Mouse (Mus musculus) ovary, postnatal 14 days (tissue): Measurements from ENCODE around the gene Ppp1r9b.
"Not testable (repeated sequence)": the region's sequence is repeated elsewhere in the genome, so short reads cannot be mapped to it uniquely, and the experiment has no call there.

Source experiments
- DNase-seq: peaks from one replicate; pipeline ENCODE4 v3.0.0; 2022; ENCODE audit warnings: low spot score

The Ppp1r9b gene

DNA sequence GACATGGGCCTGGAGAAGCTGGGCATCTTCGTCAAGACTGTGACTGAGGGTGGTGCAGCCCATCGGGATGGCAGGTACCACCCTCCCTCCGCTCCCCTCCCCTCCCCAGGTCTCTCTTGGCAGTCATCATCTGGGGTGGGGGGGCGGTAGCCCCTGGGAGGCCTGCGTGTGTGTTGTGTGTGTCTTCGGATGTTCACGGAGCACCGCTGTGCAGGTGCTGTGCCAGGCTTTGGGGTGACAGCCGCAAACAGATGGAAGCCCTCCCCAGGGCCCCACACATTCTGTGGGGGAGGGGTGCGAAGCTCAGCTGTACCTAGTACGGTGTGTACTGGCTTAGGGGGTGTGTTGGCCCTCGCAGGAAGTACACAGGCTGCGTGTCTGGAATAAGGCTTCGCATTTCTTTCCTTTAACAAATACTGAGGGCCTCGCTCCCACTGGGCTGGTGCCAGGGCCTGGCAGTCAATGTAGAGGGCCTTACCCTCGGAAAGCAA is 7.3 kb downstream of the Ppp1r9b start:
- no peak for DNase-seq

DNA sequence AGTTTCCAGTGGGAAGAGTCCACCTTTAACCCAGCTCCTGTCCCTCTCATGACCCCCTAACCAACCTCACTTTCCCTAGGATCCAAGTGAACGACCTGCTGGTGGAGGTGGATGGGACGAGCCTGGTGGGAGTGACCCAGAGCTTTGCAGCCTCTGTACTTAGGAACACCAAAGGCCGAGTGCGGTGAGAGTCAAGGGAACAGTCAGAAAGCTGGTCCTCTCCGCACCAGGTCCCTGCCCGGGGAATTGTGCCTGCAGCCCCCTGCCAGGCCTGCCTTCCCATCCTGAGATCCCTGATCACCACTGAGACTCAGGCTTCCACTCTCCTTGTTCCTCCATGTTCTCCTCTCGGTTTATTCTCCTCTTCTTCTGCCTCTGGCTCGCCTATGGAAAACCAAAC is 9.3 kb downstream of the Ppp1r9b start:
- DNase-seq, result no peak

DNA sequence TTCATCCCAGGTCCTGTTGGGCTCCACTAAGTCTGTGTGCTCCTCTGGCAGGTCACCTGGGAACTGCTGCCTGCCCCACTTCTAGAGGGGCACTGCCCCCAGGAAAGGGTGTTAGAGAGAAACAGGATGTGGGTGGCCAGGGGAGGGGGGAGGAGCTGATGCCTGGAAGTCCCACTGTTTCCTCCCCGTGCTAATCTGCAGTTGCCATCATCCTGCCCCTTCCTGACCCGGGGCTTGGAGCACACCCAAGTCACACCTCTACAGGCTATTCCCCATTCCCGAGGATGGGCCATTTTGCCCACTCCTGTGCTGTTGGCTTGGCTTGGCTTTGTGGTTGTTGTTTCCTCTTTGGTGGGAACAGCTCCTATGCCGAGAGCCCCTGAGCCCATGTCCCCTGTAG is 9.7 kb downstream of the Ppp1r9b start:
- DNase-seq, result no peak

DNA sequence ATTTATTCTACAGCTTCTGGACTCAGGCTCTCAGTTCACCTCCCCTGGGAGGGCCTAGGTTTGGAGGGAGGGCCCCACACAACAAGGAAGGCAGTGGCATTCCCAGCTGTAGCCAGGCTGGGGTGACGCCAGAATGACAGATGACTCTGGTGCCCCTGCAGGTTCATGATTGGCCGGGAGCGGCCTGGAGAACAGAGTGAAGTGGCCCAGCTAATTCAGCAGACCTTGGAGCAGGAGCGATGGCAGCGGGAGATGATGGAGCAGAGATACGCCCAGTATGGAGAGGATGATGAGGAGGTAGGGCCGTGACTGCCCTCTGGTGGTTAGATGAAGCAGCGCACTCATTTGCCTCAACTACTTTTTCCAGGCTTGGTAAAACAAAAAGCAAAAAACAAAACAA is 10.2 kb downstream of the Ppp1r9b start:
- DNase-seq, result no peak

DNA sequence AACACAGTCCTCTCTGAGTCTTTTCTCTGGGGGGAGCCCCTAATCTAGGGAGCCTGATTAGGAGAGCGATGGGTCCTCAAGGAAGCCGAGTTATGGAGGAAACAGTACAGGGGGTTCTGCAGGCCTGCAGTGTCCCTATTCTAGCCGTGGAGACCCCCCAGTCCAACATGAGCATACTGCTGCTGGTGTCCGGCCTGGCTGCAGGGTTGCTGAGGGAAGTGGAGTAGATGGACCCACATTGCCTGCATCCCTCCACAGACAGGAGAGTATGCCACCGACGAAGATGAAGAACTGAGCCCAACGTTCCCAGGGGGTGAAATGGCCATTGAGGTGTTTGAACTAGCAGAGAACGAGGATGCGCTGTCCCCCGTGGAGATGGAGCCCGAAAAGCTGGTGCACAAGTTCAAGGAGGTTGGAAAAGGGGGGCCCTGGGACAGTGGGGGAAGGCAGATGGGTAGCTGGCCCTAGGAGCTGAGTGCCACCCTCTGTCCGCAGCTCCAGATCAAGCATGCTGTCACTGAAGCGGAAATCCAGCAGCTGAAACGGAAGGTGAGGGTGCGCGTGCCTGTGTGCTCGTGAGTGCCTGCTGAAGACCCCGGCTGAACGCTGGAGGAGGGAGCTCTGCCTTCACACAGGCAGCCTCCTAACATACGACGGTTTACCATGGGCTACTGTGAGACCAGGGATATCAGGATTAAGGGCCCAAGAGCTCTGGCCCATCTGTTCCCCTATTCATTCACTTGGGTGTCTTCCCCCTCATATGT is 10.9 kb downstream of the Ppp1r9b start:
- no peak for DNase-seq

DNA sequence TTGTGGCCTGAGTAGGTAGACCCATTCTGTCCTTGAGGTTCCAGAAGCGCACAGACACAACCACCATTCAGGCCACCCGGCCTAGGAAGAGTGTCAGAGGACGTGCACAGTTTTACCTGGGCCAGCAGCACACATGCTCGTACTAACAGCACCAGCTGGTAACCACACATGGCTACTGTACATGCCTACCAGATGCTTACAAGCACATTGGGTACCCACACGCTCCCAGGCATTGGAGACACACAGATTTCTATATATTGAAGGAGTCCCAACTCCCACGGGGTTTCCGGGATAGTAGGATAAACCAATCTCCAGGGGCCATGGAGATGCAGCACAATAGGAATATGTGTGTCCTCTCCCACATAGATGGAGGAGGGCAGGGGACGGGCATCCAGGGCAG is 11.9 kb downstream of the Ppp1r9b start:
- DNase-seq, result no peak

DNA sequence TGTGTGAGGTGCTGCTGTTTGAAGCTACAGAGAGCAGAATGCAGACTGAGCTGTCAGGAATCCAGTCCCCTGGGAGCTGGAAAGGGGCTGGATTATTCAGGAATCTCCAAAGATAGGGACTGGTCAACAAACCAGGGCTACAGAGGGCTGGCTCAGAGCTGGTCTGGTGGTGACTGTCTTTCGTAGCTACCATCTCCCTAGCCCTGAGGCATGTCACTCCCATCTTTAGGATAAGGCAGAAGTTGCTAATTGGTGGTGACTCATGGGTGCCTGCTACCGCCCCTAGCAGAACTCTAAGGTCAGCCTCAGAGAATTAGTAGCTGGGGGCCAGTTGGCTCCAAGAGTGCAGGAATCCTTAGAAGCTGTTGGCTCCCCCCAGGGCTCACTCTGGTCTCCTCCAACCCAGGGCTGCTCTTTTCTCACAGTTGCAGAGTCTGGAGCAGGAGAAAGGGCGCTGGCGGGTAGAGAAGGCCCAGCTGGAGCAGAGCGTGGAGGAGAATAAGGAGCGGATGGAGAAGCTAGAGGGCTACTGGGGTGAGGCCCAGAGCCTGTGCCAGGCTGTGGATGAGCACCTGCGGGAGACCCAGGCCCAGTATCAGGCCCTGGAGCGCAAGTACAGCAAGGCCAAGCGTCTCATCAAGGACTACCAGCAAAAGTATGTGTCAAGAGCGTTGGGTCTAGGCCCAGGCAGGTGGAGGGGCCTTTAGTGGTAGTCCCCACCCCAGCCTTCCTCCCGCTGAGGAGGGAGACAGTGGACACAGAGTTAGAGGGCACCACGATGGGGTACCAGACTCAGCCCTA is 13.5 kb downstream of the Ppp1r9b start:
- no peak for DNase-seq

DNA sequence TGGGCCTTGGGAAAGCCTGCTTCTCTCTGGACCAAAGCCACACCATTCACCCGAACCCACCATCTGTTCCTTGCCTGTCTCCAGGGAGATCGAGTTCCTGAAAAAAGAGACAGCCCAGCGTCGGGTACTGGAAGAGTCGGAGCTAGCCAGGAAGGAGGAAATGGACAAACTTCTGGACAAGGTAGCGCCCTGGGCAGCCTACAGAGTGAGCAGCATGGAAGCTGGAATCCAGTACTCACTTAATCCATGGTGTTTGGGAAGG is 14.0 kb downstream of the Ppp1r9b start:
- DNase-seq, result no peak

DNA sequence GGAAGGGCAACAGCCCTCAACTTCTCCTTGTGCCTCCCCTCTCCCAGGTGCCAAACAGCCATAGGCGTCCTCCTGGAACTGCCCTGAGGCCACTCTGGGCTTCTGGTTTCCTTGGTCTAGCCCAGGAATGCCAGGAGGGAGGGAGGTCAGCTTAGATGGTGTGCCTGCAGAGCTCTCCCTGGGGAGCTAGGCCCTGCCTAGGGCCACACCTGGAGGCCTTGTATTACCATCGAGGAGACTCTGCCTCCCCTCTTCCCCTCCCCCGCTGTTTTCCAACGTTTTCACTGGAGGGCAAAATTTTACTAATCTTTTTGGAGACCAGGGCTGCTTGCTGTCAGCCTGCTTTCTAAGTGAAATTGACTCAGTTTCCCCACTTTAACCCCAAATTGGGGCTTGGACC is 15.2 kb downstream of the Ppp1r9b start:
- DNase-seq, result no peak

DNA sequence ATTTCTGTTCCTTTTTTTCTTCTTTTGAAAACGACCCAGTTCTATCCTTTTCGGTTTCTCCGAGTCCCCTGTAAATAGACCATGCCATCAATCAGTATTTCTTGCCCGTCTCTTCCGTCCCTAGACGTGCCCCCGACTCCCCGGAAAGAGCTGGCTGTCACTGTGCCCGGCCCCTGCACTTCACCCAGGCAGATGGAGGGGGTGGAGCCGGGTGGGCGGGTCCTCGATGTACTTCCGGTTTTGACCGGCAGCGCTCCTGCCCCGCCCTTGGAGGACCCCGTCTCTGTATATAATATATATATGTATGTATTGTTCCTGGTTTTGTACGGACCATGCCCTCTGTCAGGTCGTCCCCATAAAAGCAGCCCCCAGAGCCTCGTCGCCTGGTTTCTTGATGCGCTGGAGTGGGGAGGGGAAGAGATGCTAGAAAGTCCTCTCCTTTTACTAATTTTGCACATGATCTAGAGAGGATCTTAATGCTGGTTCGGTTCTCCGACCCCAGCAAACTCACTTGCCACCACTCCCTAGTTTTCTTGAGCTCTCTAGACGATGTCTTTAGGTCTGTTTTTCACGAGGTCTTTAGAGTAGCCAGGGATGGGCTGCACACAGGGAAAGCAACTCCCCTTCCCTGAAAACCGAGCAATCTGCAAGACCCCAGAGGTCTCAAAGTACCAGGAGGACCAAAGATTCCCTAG is 15.8 kb downstream of the Ppp1r9b start:
- peak; percentile 69 for DNase-seq

DNA sequence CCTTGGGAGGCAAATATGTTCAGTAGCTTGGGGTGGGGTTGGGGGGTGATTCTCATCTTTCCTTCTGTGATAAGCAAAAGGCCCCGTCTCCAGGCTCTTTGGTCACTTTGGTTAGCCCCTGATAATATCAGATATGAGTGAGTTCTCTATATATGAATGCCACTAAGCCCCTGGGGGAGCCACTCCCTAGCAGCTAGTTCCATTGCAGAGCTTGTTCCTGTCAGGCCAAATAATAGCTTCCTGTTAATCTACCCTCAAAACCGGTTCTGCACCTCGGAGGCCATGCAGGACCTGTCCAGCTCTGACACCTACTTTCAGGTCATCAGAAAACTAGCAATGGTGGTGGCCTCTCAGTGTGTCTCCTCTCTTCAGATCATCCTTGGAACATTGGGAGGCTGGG is 16.6 kb downstream of the Ppp1r9b start:
- DNase-seq, result no peak

DNA sequence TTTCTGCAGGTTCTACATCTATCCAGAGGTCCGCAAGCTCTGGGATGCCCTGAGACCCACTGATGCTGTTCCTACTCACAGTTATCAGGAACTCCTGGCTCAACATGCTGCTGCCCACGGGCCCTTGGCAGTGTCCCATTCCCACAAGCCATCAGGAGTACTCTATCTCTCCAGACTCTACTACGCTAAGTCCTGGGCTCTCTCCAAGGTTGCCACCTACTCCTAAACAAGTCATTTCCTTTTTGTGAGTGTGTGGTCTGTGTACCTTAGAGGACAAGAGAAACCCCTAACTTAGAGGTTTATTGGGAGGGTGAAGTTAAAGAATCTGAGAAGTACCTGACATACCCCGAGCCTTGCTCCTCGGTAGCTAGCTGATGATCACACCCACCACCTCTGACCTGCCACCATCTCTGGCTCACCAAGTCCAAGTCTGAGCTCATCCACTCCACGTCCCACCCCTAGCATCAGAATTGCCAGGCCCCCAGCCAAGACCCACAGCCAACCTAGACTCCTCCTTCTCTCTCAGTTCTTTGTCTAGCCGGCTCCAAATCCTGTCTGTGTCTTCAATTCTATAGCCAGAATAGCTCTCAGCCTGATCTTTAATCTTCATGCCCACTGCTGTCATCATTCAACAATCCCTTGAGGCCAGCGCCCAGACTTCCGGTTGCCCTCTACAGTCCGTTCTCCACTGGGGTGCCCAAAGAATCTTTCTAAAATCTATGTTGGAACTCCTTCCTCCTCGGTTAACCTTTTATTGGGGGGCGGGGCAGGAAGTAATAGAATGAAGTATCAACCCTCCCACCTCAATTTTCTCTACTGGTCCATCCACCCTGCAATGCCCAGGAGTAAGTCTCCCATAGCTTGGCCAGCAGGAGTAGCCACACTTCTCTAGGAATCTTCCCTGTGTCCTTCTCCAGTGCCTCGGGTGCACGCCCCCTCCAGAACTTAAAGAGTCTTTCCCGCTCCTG is 18.1 kb downstream of the Ppp1r9b start:
- DNase-seq, result no peak

DNA sequence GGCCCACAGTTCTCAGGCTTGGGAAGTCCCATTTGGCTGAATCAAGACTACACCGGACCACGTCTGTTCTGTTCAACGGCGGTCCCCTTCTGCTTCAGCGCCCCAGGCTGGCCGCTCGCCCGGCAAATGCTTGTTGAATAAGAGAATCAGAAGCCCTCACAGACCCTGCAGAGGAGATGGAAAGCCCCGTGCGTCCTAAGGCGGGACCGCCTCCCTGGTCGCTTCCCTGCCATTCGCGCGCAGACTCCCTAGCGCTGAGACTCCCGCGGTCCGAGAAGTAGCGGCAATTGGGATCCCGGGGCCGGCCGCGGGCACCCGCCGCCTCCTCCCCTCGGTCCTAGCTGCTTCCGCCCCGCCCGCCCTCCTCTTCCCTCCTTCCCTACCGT is 18.8 kb downstream of the Ppp1r9b start, which contains the start of gene Samd14:
Samd14 (plus strand) TSS at position 251 of the 386 bp plus-strand sequence.
- DNase-seq, result peak; percentile 64

DNA sequence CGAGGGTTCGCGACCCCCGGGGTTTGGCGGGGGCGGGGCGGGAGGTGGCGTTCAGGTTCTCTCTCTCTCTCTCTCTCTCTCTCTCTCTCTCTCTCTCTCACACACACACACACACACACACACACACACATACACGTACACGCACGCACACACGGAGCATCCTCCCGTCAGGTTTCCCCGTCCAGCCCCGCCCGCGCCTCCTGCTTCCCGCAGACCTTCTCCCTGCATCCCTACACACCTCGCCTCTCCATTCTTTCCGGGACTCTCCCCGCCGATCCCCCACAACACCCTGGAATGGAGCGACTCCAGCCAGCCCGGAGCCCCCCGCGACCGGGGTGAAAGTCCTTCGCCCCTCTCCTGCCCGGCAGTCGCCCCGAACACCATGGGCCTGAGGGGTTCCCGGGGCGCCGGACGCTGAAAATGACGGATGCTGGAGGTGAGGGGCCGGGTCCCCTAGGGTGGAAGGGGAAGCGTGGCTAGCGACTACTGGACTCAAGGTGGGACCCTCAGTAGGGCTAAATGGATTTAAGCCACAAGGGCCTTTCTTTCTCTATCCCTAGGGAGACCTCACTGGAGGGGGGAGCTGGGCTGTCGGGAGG is 19.4 kb downstream of the Ppp1r9b start:
- no peak for DNase-seq

DNA sequence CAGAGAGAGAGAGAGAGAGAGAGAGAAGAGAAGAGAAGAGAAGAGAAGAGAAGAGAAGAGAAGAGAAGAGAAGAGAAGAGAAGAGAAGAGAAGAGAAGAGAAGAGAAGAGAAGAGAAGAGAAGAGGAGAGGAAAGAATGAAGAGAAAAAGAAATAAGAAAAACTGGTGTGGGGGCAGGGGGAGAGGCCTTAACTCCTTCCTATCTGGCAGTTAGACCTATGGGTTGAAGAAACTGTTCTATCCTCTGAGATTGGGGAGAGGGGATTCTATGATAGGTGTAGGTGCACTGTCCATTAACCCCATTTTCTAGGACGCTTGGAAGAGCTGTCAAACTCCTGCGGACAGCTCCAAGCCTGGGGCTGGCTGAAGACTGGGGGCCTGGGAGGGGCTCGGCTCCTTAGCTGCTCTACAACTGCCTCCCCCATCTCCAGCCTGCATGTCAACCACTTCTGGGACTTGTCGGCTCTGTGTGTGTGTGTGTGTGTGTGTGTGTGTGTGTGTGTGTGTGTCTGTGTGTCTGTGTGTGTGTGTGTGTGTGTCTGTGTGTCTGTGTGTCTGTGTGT is 20.1 kb downstream of the Ppp1r9b start:
- not testable (repeated sequence) for DNase-seq

DNA sequence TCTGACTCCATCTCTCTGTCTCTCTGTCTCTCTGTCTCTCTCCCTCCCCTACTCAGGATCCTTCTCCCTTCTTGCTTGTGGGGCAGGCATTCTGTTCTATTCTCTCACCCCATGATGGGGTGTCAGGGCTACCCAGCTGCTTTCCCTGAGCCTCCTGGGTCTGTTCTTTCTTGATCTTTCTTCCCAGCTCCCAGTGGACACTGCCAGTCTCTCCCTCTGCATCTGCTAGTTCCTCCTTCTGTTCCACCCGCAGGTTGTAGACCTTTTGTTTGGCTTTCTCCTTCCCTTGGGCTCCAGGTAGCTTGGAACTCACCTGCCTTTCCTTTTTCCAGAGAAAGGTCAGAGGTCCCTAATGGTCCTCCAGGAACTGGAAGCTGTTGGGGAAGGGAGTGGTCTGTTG is 20.6 kb downstream of the Ppp1r9b start:
- DNase-seq, result no peak

DNA sequence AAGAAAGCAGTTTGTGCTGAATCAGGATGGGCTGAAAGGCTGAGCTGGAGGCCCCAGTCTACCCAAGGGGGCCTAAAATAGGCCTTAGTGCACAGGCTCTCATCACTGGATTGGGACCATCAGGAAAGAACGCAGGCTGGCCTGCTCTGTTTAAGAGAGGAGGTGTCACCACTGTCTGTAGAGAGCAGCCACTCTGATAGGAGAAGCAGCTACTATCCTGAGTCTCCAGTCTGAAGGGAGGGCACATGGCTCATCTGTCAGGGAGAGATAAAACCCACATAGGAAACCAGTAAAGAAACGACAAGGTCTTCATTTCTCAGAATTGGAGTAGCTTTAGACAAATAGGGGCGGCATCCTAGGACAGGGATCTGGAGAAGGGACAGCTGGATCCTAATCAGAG is 21.2 kb downstream of the Ppp1r9b start:
- no peak for DNase-seq

DNA sequence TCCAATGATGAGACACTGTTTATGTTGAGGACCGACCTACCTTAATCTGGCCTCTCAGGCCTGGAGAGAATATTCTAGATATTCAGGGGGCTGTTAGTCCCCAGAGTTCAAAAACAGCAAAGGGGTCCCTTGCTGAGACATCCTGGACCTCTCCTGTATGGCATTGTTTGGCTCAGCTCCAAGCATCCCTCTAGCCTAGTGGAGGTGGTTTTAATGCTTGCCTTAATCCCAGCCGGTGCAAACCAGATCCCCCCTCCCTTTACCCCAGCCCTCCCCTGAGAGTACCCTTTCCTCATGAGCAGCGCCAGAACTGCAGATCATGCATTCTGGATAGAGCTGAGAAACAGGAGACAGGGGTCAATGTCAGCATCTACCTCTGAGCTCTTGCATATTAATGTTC is 21.7 kb downstream of the Ppp1r9b start:
- DNase-seq, result no peak

DNA sequence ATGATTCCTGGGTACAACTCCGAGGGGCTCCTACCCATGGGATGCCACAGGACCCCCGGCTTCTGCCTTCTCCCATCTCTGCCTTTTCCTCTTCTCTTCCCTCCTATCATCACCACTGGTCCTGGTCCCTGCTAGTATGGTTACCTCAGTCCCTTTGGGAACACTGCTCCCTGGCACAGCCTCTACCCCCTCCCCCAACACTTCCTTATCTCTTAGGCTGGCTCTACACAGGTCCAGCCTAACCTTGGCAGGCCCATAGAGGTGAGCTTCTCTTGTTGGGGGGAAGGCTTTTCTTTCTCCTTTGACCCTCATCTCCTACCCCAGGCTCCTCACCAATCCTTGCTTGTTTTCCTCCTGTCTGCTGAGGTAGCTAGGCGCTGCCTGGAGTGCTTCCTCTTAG is 24.6 kb downstream of the Ppp1r9b start:
- no peak for DNase-seq

DNA sequence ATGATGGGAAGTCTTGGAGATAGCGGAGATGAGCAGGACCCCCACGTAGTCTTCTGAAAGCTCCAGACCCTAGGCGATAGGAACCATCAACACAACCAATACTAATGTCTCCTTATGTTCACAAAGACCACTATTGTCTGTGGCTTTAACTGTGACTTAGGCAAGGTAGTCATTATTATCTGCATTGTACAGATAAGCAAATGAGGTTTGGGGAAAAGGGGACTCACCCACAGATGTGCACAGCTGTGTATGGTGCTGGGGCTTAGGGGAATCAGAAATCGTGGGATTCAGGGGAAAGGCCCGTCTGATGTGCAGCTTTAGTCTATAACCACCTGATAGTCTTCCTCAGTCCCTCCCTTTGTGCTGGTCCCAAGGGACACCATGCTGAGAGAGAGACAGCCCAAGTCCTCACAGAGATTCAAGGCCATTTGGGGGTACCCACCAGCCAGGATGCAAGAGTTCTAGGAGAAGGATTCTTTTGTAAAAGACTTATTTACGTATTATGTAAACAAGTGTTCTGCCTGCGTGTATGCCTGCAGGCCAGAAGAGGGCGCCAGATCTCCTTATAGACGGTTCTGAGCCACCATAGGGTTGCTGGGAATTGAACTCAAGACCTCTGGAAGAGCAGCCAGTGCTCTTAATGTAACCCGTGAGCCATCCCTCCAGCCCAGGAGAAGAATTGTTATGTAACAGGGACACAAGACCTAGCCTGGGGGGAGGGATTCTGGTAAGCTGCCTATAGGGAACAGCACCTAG is 31.6 kb downstream of the Ppp1r9b start:
- DNase-seq, result no peak
